Mouse (Mus musculus) forebrain, embryonic 11.5 days (tissue): ENCODE results near the gene Esrra. TPM values are rescaled to one million over a fixed set of nuclear protein-coding genes. Genes with fewer than 3 reads are reported as not detected.

Source experiments
- ATAC-seq: fragments of 200-750 bp; cut with Nextera tagmentation; replicated peaks from 2 replicates; pipeline ENCODE4 v1.8.0; 2017; ENCODE audit warnings: moderate TSS enrichment; ENCODE audit not compliant: low FRiP score
- DNase-seq: peaks from one replicate; pipeline ENCODE4 v3.0.0-alpha.2; 2017; ENCODE audit warnings: low spot score
- H3K27ac ChIP-seq: fragments of 300-500 bp; sonication (generic); 2 replicates; pipeline ENCODE4 v1.5.1; 2014; ENCODE audit warnings: low read depth, low read length
- H3K27me3 ChIP-seq: fragments of 300-500 bp; sonication (generic); 2 replicates; pipeline ENCODE4 v1.6.1; 2014; ENCODE audit warnings: mild to moderate bottlenecking, low read length, mixed read lengths; ENCODE audit not compliant: control insufficient read depth, insufficient read depth
- H3K36me3 ChIP-seq: fragments of 300-500 bp; sonication (generic); 2 replicates; pipeline ENCODE4 v1.6.1; 2014; ENCODE audit warnings: mild to moderate bottlenecking, low read length, moderate library complexity, mixed read lengths; ENCODE audit not compliant: control insufficient read depth, insufficient read depth
- H3K4me1 ChIP-seq: fragments of 300-500 bp; sonication (generic); replicated peaks from 2 replicates; pipeline ENCODE4 v1.6.1; 2014; ENCODE audit warnings: low read length, mixed read lengths; ENCODE audit not compliant: control insufficient read depth, insufficient read depth
- H3K4me2 ChIP-seq: fragments of 300-500 bp; sonication (generic); 2 replicates; pipeline ENCODE4 v1.6.1; 2014; ENCODE audit warnings: low read depth, mild to moderate bottlenecking, low read length, moderate library complexity, mixed read lengths; ENCODE audit not compliant: severe bottlenecking
- H3K4me3 ChIP-seq: fragments of 300-500 bp; sonication (generic); 2 replicates; pipeline ENCODE4 v1.5.1; 2014; ENCODE audit warnings: low read depth, low read length
- H3K9ac ChIP-seq: fragments of 300-500 bp; sonication (generic); 2 replicates; pipeline ENCODE4 v1.6.1; 2014; ENCODE audit warnings: low read length
- H3K9me3 ChIP-seq: fragments of 300-500 bp; sonication (generic); 2 replicates; pipeline ENCODE4 v1.6.1; 2016; ENCODE audit warnings: low read length, mixed read lengths; ENCODE audit not compliant: control insufficient read depth
- WGBS: fragments of 180-500 bp; shearing (Covaris S2); extraction: QIAGEN DNeasy Blood & Tissue Kit; methylation state at CpG from one replicate; pipeline ENCODE4 v1.1.7; 2014; 5-methylcytosine and 5-hydroxymethylcytosine counted together
- polyA plus RNA-seq: library from polyadenylated mRNA; unstranded; fragments of >200 nt; fragmentation: Nextera tagmentation; extraction: Ambion mirVana; gene quantifications from 2 replicates; pipeline ENCODE4 v1.2.1, GENCODE M21; 2014

The Esrra gene
- polyA plus RNA-seq, 1 experiment from 2014 or later, result 5.4 TPM

- Histone ChIP-seq H3K27ac (no peak overlapping the region), H3K9me3 (no peaks in the 10 kb centered on the region), H3K4me2 (no peak overlapping the region), H3K9ac (no peak overlapping the region), H3K36me3 (no peaks in the 10 kb centered on the region), H3K4me3 (no peak overlapping the region), H3K27me3 (no peaks in the 10 kb centered on the region), H3K4me1 (peaks cover 11% of the 10 kb centered on the region)
- ATAC-seq (no peak), DNase-seq (no peak)
- 55% methylated on average over 4 of the region's 4 CpGs for WGBS
Observed at GRCm38 (mm10) chr19:6947742-6948141, 26.1 kb upstream of the Esrra start.

- ATAC-seq, result no peak
- H3K9me3 ChIP-seq, result no peaks in the 10 kb centered on the region
- H3K4me1 ChIP-seq, result peaks cover 15% of the 10 kb centered on the region
- DNase-seq, result no peak
- WGBS, result 85% methylated on average over 6 of the region's 6 CpGs
- no peak overlapping the region for H3K4me2 ChIP-seq
- H3K27me3 ChIP-seq, result no peaks in the 10 kb centered on the region
- no peak overlapping the region for H3K27ac ChIP-seq
- no peak overlapping the region for H3K4me3 ChIP-seq
- no peaks in the 10 kb centered on the region for H3K36me3 ChIP-seq
- no peak overlapping the region for H3K9ac ChIP-seq
Observed at GRCm38 (mm10) chr19:6943709-6944108, 22.1 kb upstream of the Esrra start.

- no peaks in the 10 kb centered on the region for H3K36me3 ChIP-seq
- peaks cover 15% of the 10 kb centered on the region for H3K4me1 ChIP-seq
- WGBS, result 25% methylated on average over 5 of the region's 5 CpGs
- H3K27ac ChIP-seq, result peak overlapping the region; percentile 91
- H3K9me3 ChIP-seq, result no peaks in the 10 kb centered on the region
- peak overlapping the region; percentile 97 for H3K4me2 ChIP-seq
- H3K9ac ChIP-seq, result peak overlapping the region; percentile 91
- H3K27me3 ChIP-seq, result no peaks in the 10 kb centered on the region
- ATAC-seq (no peak), DNase-seq (no peak)
- peak overlapping the region; percentile 65 for H3K4me3 ChIP-seq
Observed at GRCm38 (mm10) chr19:6942764-6943163, 21.2 kb upstream of the Esrra start.

GRCm38 (mm10) chr19:6942249-6942691, 20.7 kb upstream of the Esrra start, which contains the start of gene Gpr137:
TSS of gene Gpr137 (minus strand) at chr19:6942480.
- DNase-seq (peak; percentile 93), ATAC-seq (peak; percentile 86)
- peaks cover 15% of the 10 kb centered on the region for H3K4me1 ChIP-seq
- H3K27ac ChIP-seq, result peak within 1 kb of the TSS; percentile 91
- WGBS, result under 1% methylated on average over 27 of the region's 27 CpGs
- peak within 1 kb of the TSS; percentile 65 for H3K4me3 ChIP-seq
- H3K27me3 ChIP-seq, result no peaks in the 10 kb centered on the region
- H3K36me3 ChIP-seq, result no peaks in the 10 kb centered on the region
- peak within 1 kb of the TSS; percentile 91 for H3K9ac ChIP-seq
- peak within 1 kb of the TSS; percentile 97 for H3K4me2 ChIP-seq
- H3K9me3 ChIP-seq, result no peaks in the 10 kb centered on the region

- DNase-seq, result peak; percentile 98
- WGBS, result under 1% methylated on average over 83 of the region's 83 CpGs
Observed at GRCm38 (mm10) chr19:6941372-6942248, 20.0 kb upstream of the Esrra start, which contains the start of gene Bad. TSS of gene Bad (plus strand) at chr19:6941861.

GRCm38 (mm10) chr19:6940396-6941351, 19.1 kb upstream of the Esrra start:
- H3K4me1 ChIP-seq, result peaks cover 15% of the 10 kb centered on the region
- peaks cover 5% of the 10 kb centered on the region; the same call in 1 of the 2 replicates for H3K27me3 ChIP-seq
- ATAC-seq (peak; percentile 29), DNase-seq (no peak)
- no peaks in the 10 kb centered on the region for H3K36me3 ChIP-seq
- H3K4me2 ChIP-seq, result peak overlapping the region; percentile 97
- 22% methylated on average over 29 of the region's 29 CpGs for WGBS
- H3K27ac ChIP-seq, result no peak overlapping the region
- peak overlapping the region; percentile 65 for H3K4me3 ChIP-seq
- peak overlapping the region; percentile 91 for H3K9ac ChIP-seq
- no peaks in the 10 kb centered on the region for H3K9me3 ChIP-seq

More at GRCm38 (mm10) chr19:6941372-6942248, 20.0 kb upstream of the Esrra start, which contains the start of gene Bad:
- H3K9me3 ChIP-seq, result no peaks in the 10 kb centered on the region
- H3K9ac ChIP-seq, result peak within 1 kb of the TSS; percentile 91
- no peaks in the 10 kb centered on the region for H3K36me3 ChIP-seq
- peak; percentile 86 for ATAC-seq
- H3K27me3 ChIP-seq, result no peaks in the 10 kb centered on the region
- peak within 1 kb of the TSS; percentile 65 for H3K4me3 ChIP-seq
- peak within 1 kb of the TSS; percentile 91 for H3K27ac ChIP-seq
- H3K4me2 ChIP-seq, result peak within 1 kb of the TSS; percentile 97
- peaks cover 15% of the 10 kb centered on the region for H3K4me1 ChIP-seq

- no peak overlapping the region; the same call in 1 of the 2 replicates for H3K9ac ChIP-seq
Observed at GRCm38 (mm10) chr19:6939106-6940002, 17.7 kb upstream of the Esrra start.

More at GRCm38 (mm10) chr19:6939106-6940002, 17.7 kb upstream of the Esrra start:
- H3K27ac ChIP-seq, result no peak overlapping the region
- ATAC-seq, result no peak
- H3K36me3 ChIP-seq, result no peaks in the 10 kb centered on the region
- no peaks in the 10 kb centered on the region for H3K9me3 ChIP-seq
- WGBS, result 88% methylated on average over 20 of the region's 20 CpGs
- H3K4me1 ChIP-seq, result peaks cover 16% of the 10 kb centered on the region
- H3K4me2 ChIP-seq, result no peak overlapping the region
- H3K27me3 ChIP-seq, result peaks cover 19% of the 10 kb centered on the region
- no peak overlapping the region for H3K4me3 ChIP-seq
- no peak for DNase-seq
